Mouse (Mus musculus): ENCODE data around the gene Slc22a22. TPM values are rescaled to one million over a fixed set of nuclear protein-coding genes. Genes with fewer than 3 reads are reported as not detected.
A peak's percentile ranks its signal among the peaks of the same experiment; 100 is the strongest.

Gene Slc22a22
- total RNA-seq (2014; fragmentation: Nextera tagmentation) = not detected in 2 replicates
- not detected in 2 replicates for total RNA-seq (2017)

GRCm38 (mm10) chr15:57477525-57477924 lies at the start of gene Slc22a22:
Gene Slc22a22 (minus strand): TSS chr15:57477625.
- ATAC-seq (replicated peaks; ENCODE audit: low FRiP score, low TSS enrichment, poor library complexity, severe bottlenecking) = no peak

GRCm38 (mm10) chr15:57523510-57524298 lies 46.3 kb upstream of the Slc22a22 start:
- no peak for ATAC-seq (replicated peaks; ENCODE audit: low FRiP score, low TSS enrichment, poor library complexity, severe bottlenecking)

- no peak for ATAC-seq (replicated peaks; ENCODE audit: low FRiP score, low TSS enrichment, poor library complexity, severe bottlenecking)
Measured at GRCm38 (mm10) chr15:57522160-57522559, 44.7 kb upstream of the Slc22a22 start.

GRCm38 (mm10) chr15:57509185-57510172 lies 32.1 kb upstream of the Slc22a22 start:
- no peak for ATAC-seq (replicated peaks; ENCODE audit: low FRiP score, low TSS enrichment, poor library complexity, severe bottlenecking)

GRCm38 (mm10) chr15:57508242-57509184 lies 31.1 kb upstream of the Slc22a22 start:
- ATAC-seq (replicated peaks; ENCODE audit: low FRiP score, low TSS enrichment, poor library complexity, severe bottlenecking) = peak; percentile 83; the same call in 1 of the 2 replicates

GRCm38 (mm10) chr15:57504126-57504705 lies 26.8 kb upstream of the Slc22a22 start:
- ATAC-seq (replicated peaks; ENCODE audit: low FRiP score, low TSS enrichment, poor library complexity, severe bottlenecking) = no peak

- no peak for ATAC-seq (replicated peaks; ENCODE audit: low FRiP score, low TSS enrichment, poor library complexity, severe bottlenecking)
Measured at GRCm38 (mm10) chr15:57503656-57504055, 26.2 kb upstream of the Slc22a22 start.

- no peak for ATAC-seq (replicated peaks; ENCODE audit: low FRiP score, low TSS enrichment, poor library complexity, severe bottlenecking)
Measured at GRCm38 (mm10) chr15:57501559-57501958, 24.1 kb upstream of the Slc22a22 start.

GRCm38 (mm10) chr15:57496106-57496505 lies 18.7 kb upstream of the Slc22a22 start:
- ATAC-seq (replicated peaks; ENCODE audit: low FRiP score, low TSS enrichment, poor library complexity, severe bottlenecking) = no peak

- ATAC-seq (replicated peaks; ENCODE audit: low FRiP score, low TSS enrichment, poor library complexity, severe bottlenecking) = no peak
Measured at GRCm38 (mm10) chr15:57482509-57482908, 5.1 kb upstream of the Slc22a22 start.

GRCm38 (mm10) chr15:57471648-57472047 lies 5.8 kb downstream of the Slc22a22 start:
- ATAC-seq (replicated peaks; ENCODE audit: low FRiP score, low TSS enrichment, poor library complexity, severe bottlenecking) = no peak

- no peak for ATAC-seq (replicated peaks; ENCODE audit: low FRiP score, low TSS enrichment, poor library complexity, severe bottlenecking)
Measured at GRCm38 (mm10) chr15:57465996-57466395, 11.4 kb downstream of the Slc22a22 start.

GRCm38 (mm10) chr15:57465061-57465460 lies 12.4 kb downstream of the Slc22a22 start:
- ATAC-seq (replicated peaks; ENCODE audit: low FRiP score, low TSS enrichment, poor library complexity, severe bottlenecking) = no peak

GRCm38 (mm10) chr15:57464066-57464465 lies 13.4 kb downstream of the Slc22a22 start:
- ATAC-seq (replicated peaks; ENCODE audit: low FRiP score, low TSS enrichment, poor library complexity, severe bottlenecking) = no peak

GRCm38 (mm10) chr15:57461284-57461683 lies 16.1 kb downstream of the Slc22a22 start:
- ATAC-seq (replicated peaks; ENCODE audit: low FRiP score, low TSS enrichment, poor library complexity, severe bottlenecking) = no peak

GRCm38 (mm10) chr15:57457374-57457773 lies 20.1 kb downstream of the Slc22a22 start:
- no peak for ATAC-seq (replicated peaks; ENCODE audit: low FRiP score, low TSS enrichment, poor library complexity, severe bottlenecking)

GRCm38 (mm10) chr15:57434710-57435404 lies 42.6 kb downstream of the Slc22a22 start:
- ATAC-seq (replicated peaks; ENCODE audit: low FRiP score, low TSS enrichment, poor library complexity, severe bottlenecking) = no peak

- no peak for ATAC-seq (replicated peaks; ENCODE audit: low FRiP score, low TSS enrichment, poor library complexity, severe bottlenecking)
Measured at GRCm38 (mm10) chr15:57408498-57408897, 68.9 kb downstream of the Slc22a22 start.

All from megakaryocyte-erythroid progenitor cell, adult 5-6 weeks (primary cell).